Comparison of ENCODE assay signal across 10 mouse cellular contexts in the genomic region with DNA sequence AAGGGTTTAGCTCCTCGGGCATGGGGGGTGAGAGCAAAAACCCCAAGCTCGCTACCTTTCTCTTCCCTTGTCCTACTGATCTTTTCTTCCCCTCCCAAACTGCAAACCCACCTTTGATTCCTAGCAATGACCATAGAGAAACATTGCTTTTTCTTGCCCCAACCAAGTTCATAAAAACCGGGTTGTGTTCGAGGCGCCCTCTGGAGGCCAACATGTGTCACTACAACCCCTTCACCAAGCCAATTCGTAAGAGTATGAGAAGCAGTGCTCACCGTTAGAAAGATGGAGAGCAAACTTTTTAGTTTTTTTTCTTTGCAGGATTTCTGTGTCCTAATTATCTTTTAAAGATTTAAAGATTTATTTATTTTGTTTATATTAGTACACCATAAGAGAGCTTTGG. TPM values are rescaled to one million over a fixed set of nuclear protein-coding genes. Genes with fewer than 3 reads are reported as not detected.
A peak's percentile ranks its signal among the peaks of the same experiment; 100 is the strongest.
DNase-seq lines count a peak whose midpoint lies in the region; ATAC-seq and TF ChIP-seq lines count a peak whose summit lies in the region.
"Had no signal": no experiment of that assay in that cellular context is flagged by ENCODE, and none has a peak within 500 bp of the region (broad histone marks: within the 10 kb centered on the region; RNA-seq: fewer than 3 reads in every experiment).

No protein-coding gene starts in this region.

- 43% methylated on average over 7 of the region's 7 CpGs for WGBS in hindbrain, embryonic 11.5 days
- 41% methylated on average over 7 of the region's 7 CpGs for WGBS in hindbrain, embryonic 12.5 days
- WGBS in embryonic facial prominence, embryonic 11.5 days, result 39% methylated on average over 7 of the region's 7 CpGs

- TF ChIP-seq EP300 in CH12.LX (IDR thresholded peaks at IDR 0.05; ENCODE audit: low read length), result no peak

- no peaks in the 10 kb centered on the region for H3K36me3 ChIP-seq in hindbrain, embryonic 11.5 days (ENCODE audit: control insufficient read depth, insufficient read depth, low read length)
- no peaks in the 10 kb centered on the region for H3K36me3 ChIP-seq in hindbrain, embryonic 12.5 days
- no peaks in the 10 kb centered on the region for H3K36me3 ChIP-seq in CH12.LX (replicated peaks in 1 of 2; ENCODE audit: control insufficient read depth in 1 of 2, insufficient read depth in 1 of 2, low read length in 1 of 2)
- H3K36me3 ChIP-seq in embryonic facial prominence, embryonic 11.5 days (replicated peaks; ENCODE audit: control insufficient read depth, insufficient read depth, low read depth, low read length), result no peaks in the 10 kb centered on the region

- ATAC-seq in hindbrain, embryonic 11.5 days (ENCODE audit: low FRiP score), result no peak
- no peak for ATAC-seq in hindbrain, embryonic 12.5 days (ENCODE audit: low FRiP score)
- ATAC-seq in embryonic facial prominence, embryonic 11.5 days (replicated peaks; ENCODE audit: insufficient number of reproducible peaks, low FRiP score, low TSS enrichment, low read depth), result no peak
- peak; percentile 69 for ATAC-seq in neutrophil, adult 5-6 weeks (ENCODE audit: extremely low read depth, insufficient number of reproducible peaks, low FRiP score, poor library complexity, severe bottlenecking)

- H3K27me3 ChIP-seq in hindbrain, embryonic 11.5 days (ENCODE audit: control insufficient read depth, insufficient read depth, low read length), result no peaks in the 10 kb centered on the region
- H3K27me3 ChIP-seq in hindbrain, embryonic 12.5 days, result no peaks in the 10 kb centered on the region
- H3K27me3 ChIP-seq in CH12.LX (replicated peaks), result no peaks in the 10 kb centered on the region
- H3K27me3 ChIP-seq in embryonic facial prominence, embryonic 11.5 days (ENCODE audit: control insufficient read depth, insufficient read depth, low read length), result no peaks in the 10 kb centered on the region

- no peaks in the 10 kb centered on the region for H3K9me3 ChIP-seq in hindbrain, embryonic 11.5 days (ENCODE audit: control insufficient read depth, low read length)
- no peaks in the 10 kb centered on the region for H3K9me3 ChIP-seq in hindbrain, embryonic 12.5 days (replicated peaks)
- H3K9me3 ChIP-seq in CH12.LX (replicated peaks; ENCODE audit: low read length), result no peaks in the 10 kb centered on the region
- no peaks in the 10 kb centered on the region for H3K9me3 ChIP-seq in embryonic facial prominence, embryonic 11.5 days (replicated peaks; ENCODE audit: control insufficient read depth, low read length)

- DNase-seq in hindbrain, embryonic 11.5 days (ENCODE audit: low spot score), result peak; percentile 70
- DNase-seq in CH12.LX (ENCODE audit: extremely low read depth), result peak; percentile 61
- DNase-seq in adrenal gland, postnatal 25 days, result peak; percentile 69
- DNase-seq in embryonic facial prominence, embryonic 11.5 days (ENCODE audit: low spot score), result peak; percentile 71
- peak; percentile 55 to 75 for DNase-seq in layer of hippocampus, postnatal 25 days (ENCODE audit: extremely low spot score in 1 of 2, low spot score in 1 of 2)
- peak; percentile 59 for DNase-seq in thymus, postnatal 25 days

- TF ChIP-seq RAD21 in CH12.LX (IDR thresholded peaks at IDR 0.05; ENCODE audit: low read depth, low read length), result peak; percentile 69

- H3K79me2 ChIP-seq in CH12.LX (replicated peaks; ENCODE audit: control insufficient read depth, extremely low read depth, insufficient read depth, poor library complexity, severe bottlenecking), result no peaks in the 10 kb centered on the region

- TF ChIP-seq POLR2A in CH12.LX (IDR thresholded peaks at IDR 0.05; ENCODE audit: low read depth, low read length), result no peak

- dilution Hi-C loops in CH12.LX (cut with MboI; ENCODE audit: extremely low pct_ligation_motif_present, extremely low pct_unique_long_range_greater_than_20kb, low sequenced_read_pairs), result no loop called here

- in situ Hi-C loops in CH12.LX (cut with MboI; ENCODE audit: low pct_ligation_motif_present, low pct_unique_long_range_greater_than_20kb, low sequenced_read_pairs), result no loop called here

- H3K9ac ChIP-seq in hindbrain, embryonic 11.5 days (ENCODE audit: low read depth, low read length), result no peak overlapping the region
- H3K9ac ChIP-seq in hindbrain, embryonic 12.5 days, result no peak overlapping the region
- H3K9ac ChIP-seq in CH12.LX (ENCODE audit: insufficient read depth, low read depth), result no peak overlapping the region
- H3K9ac ChIP-seq in embryonic facial prominence, embryonic 11.5 days (replicated peaks; ENCODE audit: low read length), result no peak overlapping the region

- no peaks in the 10 kb centered on the region for H3K4me1 ChIP-seq in hindbrain, embryonic 11.5 days (replicated peaks; ENCODE audit: control insufficient read depth, insufficient read depth, low read length)
- peaks cover 16% of the 10 kb centered on the region; the same call in 1 of the 2 replicates for H3K4me1 ChIP-seq in hindbrain, embryonic 12.5 days
- H3K4me1 ChIP-seq in CH12.LX (ENCODE audit: control insufficient read depth in 1 of 2, insufficient read depth in 2 of 2), result peaks cover 0 to 9% of the 10 kb centered on the region in 2 experiments; a peak in 2 of 4 replicates
- no peaks in the 10 kb centered on the region for H3K4me1 ChIP-seq in embryonic facial prominence, embryonic 11.5 days (ENCODE audit: control insufficient read depth, insufficient read depth, low read length)
- H3K4me1 ChIP-seq: megakaryocyte, embryonic 14.5 days had no signal

- peak; percentile 87 to 89 for TF ChIP-seq CTCF in CH12.LX (conservative IDR thresholded peaks at IDR 0.05 in 1 of 2, IDR thresholded peaks at IDR 0.05 in 1 of 2; ENCODE audit: low read depth in 2 of 2, low read length in 2 of 2)

- no peak overlapping the region for H3K27ac ChIP-seq in hindbrain, embryonic 11.5 days (ENCODE audit: low read depth, low read length)
- H3K27ac ChIP-seq in hindbrain, embryonic 12.5 days, result no peak overlapping the region
- H3K27ac ChIP-seq in CH12.LX (ENCODE audit: insufficient read depth, low read depth), result no peak overlapping the region
- H3K27ac ChIP-seq in embryonic facial prominence, embryonic 11.5 days (replicated peaks; ENCODE audit: low read depth, low read length), result no peak overlapping the region

- no peak overlapping the region for H3K4me2 ChIP-seq in hindbrain, embryonic 11.5 days (replicated peaks; ENCODE audit: low read depth, low read length)
- H3K4me2 ChIP-seq in hindbrain, embryonic 12.5 days (replicated peaks), result no peak overlapping the region
- H3K4me2 ChIP-seq in CH12.LX (ENCODE audit: insufficient read depth, low read depth, poor library complexity, severe bottlenecking), result no peak overlapping the region
- no peak overlapping the region for H3K4me2 ChIP-seq in embryonic facial prominence, embryonic 11.5 days (ENCODE audit: low read depth, low read length)

- no peak overlapping the region for H3K4me3 ChIP-seq in hindbrain, embryonic 11.5 days (ENCODE audit: low read depth, low read length)
- H3K4me3 ChIP-seq in hindbrain, embryonic 12.5 days, result no peak overlapping the region
- H3K4me3 ChIP-seq in CH12.LX (replicated peaks in 1 of 3; ENCODE audit: low read depth in 2 of 3, low read length in 2 of 3, poor library complexity in 1 of 3), result no peak overlapping the region
- H3K4me3 ChIP-seq in embryonic facial prominence, embryonic 11.5 days (ENCODE audit: low read depth, low read length), result no peak overlapping the region
- H3K4me3 ChIP-seq: erythroblast, embryonic 14.5 days; megakaryocyte, embryonic 14.5 days had no signal

TF ChIP-seq in CH12.LX, 34 proteins besides CTCF, POLR2A, EP300 and RAD21:
- TF ChIP-seq SIN3A (IDR thresholded peaks at IDR 0.05; ENCODE audit: low read length), result no peak
- no peak for TF ChIP-seq CHD1 (IDR thresholded peaks at IDR 0.05; ENCODE audit: low read depth, low read length)
- TF ChIP-seq SMC3 (IDR thresholded peaks at IDR 0.05; ENCODE audit: low read depth, low read length), result peak; percentile 89
- TF ChIP-seq POLR2AphosphoS2 (IDR thresholded peaks at IDR 0.05; ENCODE audit: low read depth, low read length), result no peak
- TF ChIP-seq USF1 (IDR thresholded peaks at IDR 0.05; ENCODE audit: low read depth, low read length), result no peak
- TF ChIP-seq ZC3H11A (IDR thresholded peaks at IDR 0.05; ENCODE audit: low read depth, low read length), result peak; percentile 43; the same call in 1 of the 2 replicates
- TF ChIP-seq GABPA (IDR thresholded peaks at IDR 0.05; ENCODE audit: insufficient replicate concordance, low read depth, low read length), result no peak
- TF ChIP-seq ZNF384 (IDR thresholded peaks at IDR 0.05; ENCODE audit: low read depth, low read length), result no peak
- no peak for TF ChIP-seq ZKSCAN1 (IDR thresholded peaks at IDR 0.05; ENCODE audit: borderline replicate concordance, low read depth, low read length)
- TF ChIP-seq MYC (IDR thresholded peaks at IDR 0.05; ENCODE audit: low read depth, low read length), result 0 out of 2 replicates have a peak, but pooled peaks have one; percentile 20
- no peak for TF ChIP-seq MXI1 (IDR thresholded peaks at IDR 0.05; ENCODE audit: low read depth, low read length)
- TF ChIP-seq MEF2A (IDR thresholded peaks at IDR 0.05; ENCODE audit: borderline replicate concordance, low read depth, low read length), result no peak
- TF ChIP-seq RCOR1 (conservative IDR thresholded peaks at IDR 0.05; ENCODE audit: low read depth, low read length), result no peak
TF ChIP-seq in CH12.LX: peak in this region for 3.

RNA-seq across cellular contexts. Expression of a gene that starts 52.1 kb away (rescaled TPM):
- polyA plus RNA-seq in hindbrain, embryonic 11.5 days (2014; fragmentation: Nextera tagmentation; extraction: Ambion mirVana), result 16.9 and 20.9 TPM in 2 replicates
- polyA plus RNA-seq in hindbrain, embryonic 12.5 days (2016; fragmentation: Nextera tagmentation; extraction: Ambion mirVana), result 15.4 and 17.1 TPM in 2 replicates
- total RNA-seq in CH12.LX (2012; rRNA removed), result 53.9 and 69.5 TPM in 2 replicates
- 12.2 and 20.5 TPM in 2 replicates for total RNA-seq in CH12.LX (2014; rRNA removed)
- polyA plus RNA-seq in CH12.LX (2012; ENCODE audit: insufficient read length, low read depth), result 64.1 and 78.3 TPM in 2 replicates
- total RNA-seq in adrenal gland, postnatal 25 days (2021), result 86.8 and 106 TPM in 2 replicates
- polyA plus RNA-seq in embryonic facial prominence, embryonic 11.5 days (2014; fragmentation: Nextera tagmentation; extraction: Ambion mirVana), result 10.9 and 13.9 TPM in 2 replicates
- 10 to 100 TPM; 27.8 to 30.6 TPM for total RNA-seq in layer of hippocampus, postnatal 25 days (2021)
- total RNA-seq in neutrophil, adult 5-6 weeks (2017), result 13.2 and 15.1 TPM in 2 replicates
